Mouse (Mus musculus): ENCODE measurements around the gene Auts2. TPM values are rescaled to one million over a fixed set of nuclear protein-coding genes. Genes with fewer than 3 reads are reported as not detected.

The Auts2 gene
- total and polyA plus RNA-seq, 3 experiments, result not detected

GRCm38 (mm10) chr5:131806350-131806749, 736.8 kb downstream of the Auts2 start:
- H3K9me3 ChIP-seq (replicated peaks; ENCODE audit: low read length), result peaks cover 77% of the 10 kb centered on the region
- dilution Hi-C loops (cut with MboI; ENCODE audit: extremely low pct_ligation_motif_present, extremely low pct_unique_long_range_greater_than_20kb, low sequenced_read_pairs), result no loop called here
- no peak for TF ChIP-seq POLR2A (IDR thresholded peaks at IDR 0.05; ENCODE audit: low read depth, low read length)
- no peak for TF ChIP-seq ZC3H11A (IDR thresholded peaks at IDR 0.05; ENCODE audit: low read depth, low read length)
- no peak for TF ChIP-seq ZNF384 (IDR thresholded peaks at IDR 0.05; ENCODE audit: low read depth, low read length)
- no peak for TF ChIP-seq RAD21 (IDR thresholded peaks at IDR 0.05; ENCODE audit: low read depth, low read length)
- TF ChIP-seq SMC3 (IDR thresholded peaks at IDR 0.05; ENCODE audit: low read depth, low read length), result no peak
- no peak for TF ChIP-seq EP300 (IDR thresholded peaks at IDR 0.05; ENCODE audit: low read length)
- no peak for TF ChIP-seq NRF1 (IDR thresholded peaks at IDR 0.05; ENCODE audit: low read depth, low read length)
- H3K4me2 ChIP-seq (ENCODE audit: insufficient read depth, low read depth, poor library complexity, severe bottlenecking), result no peak overlapping the region
- H3K4me3 ChIP-seq (replicated peaks in 1 of 3; ENCODE audit: low read depth in 2 of 3, low read length in 2 of 3, poor library complexity in 1 of 3), result no peak overlapping the region
- H3K79me2 ChIP-seq (replicated peaks; ENCODE audit: control insufficient read depth, extremely low read depth, insufficient read depth, poor library complexity, severe bottlenecking), result no peaks in the 10 kb centered on the region
- in situ Hi-C loops (cut with MboI; ENCODE audit: low pct_ligation_motif_present, low pct_unique_long_range_greater_than_20kb, low sequenced_read_pairs), result no loop called here
- H3K36me3 ChIP-seq (replicated peaks in 1 of 2; ENCODE audit: control insufficient read depth in 1 of 2, insufficient read depth in 1 of 2, low read length in 1 of 2), result no peaks in the 10 kb centered on the region
- no peaks in the 10 kb centered on the region for H3K4me1 ChIP-seq (ENCODE audit: control insufficient read depth in 1 of 2, insufficient read depth in 2 of 2)
- H3K27me3 ChIP-seq (replicated peaks), result no peaks in the 10 kb centered on the region
- no peak overlapping the region for H3K27ac ChIP-seq (ENCODE audit: insufficient read depth, low read depth)
- no peak for DNase-seq (ENCODE audit: extremely low read depth)
- H3K9ac ChIP-seq (ENCODE audit: insufficient read depth, low read depth), result no peak overlapping the region

- no peak overlapping the region for H3K4me2 ChIP-seq (ENCODE audit: insufficient read depth, low read depth, poor library complexity, severe bottlenecking)
Observed at GRCm38 (mm10) chr5:131805277-131805676, 737.9 kb downstream of the Auts2 start.

GRCm38 (mm10) chr5:131803609-131804008, 739.5 kb downstream of the Auts2 start:
- Histone ChIP-seq H3K27ac (ENCODE audit: insufficient read depth, low read depth) (no peak overlapping the region), H3K4me2 (ENCODE audit: insufficient read depth, low read depth, poor library complexity, severe bottlenecking) (no peak overlapping the region)

More at GRCm38 (mm10) chr5:131805277-131805676, 737.9 kb downstream of the Auts2 start:
- Histone ChIP-seq H3K27me3 (replicated peaks) (no peaks in the 10 kb centered on the region), H3K36me3 (replicated peaks in 1 of 2; ENCODE audit: control insufficient read depth in 1 of 2, insufficient read depth in 1 of 2, low read length in 1 of 2) (no peaks in the 10 kb centered on the region), H3K9me3 (replicated peaks; ENCODE audit: low read length) (peaks cover 81% of the 10 kb centered on the region), H3K9ac (ENCODE audit: insufficient read depth, low read depth) (no peak overlapping the region), H3K4me3 (replicated peaks in 1 of 3; ENCODE audit: low read depth in 2 of 3, low read length in 2 of 3, poor library complexity in 1 of 3) (no peak overlapping the region), H3K27ac (ENCODE audit: insufficient read depth, low read depth) (no peak overlapping the region), H3K79me2 (replicated peaks; ENCODE audit: control insufficient read depth, extremely low read depth, insufficient read depth, poor library complexity, severe bottlenecking) (no peaks in the 10 kb centered on the region), H3K4me1 (ENCODE audit: control insufficient read depth in 1 of 2, insufficient read depth in 2 of 2) (no peaks in the 10 kb centered on the region)
- TF ChIP-seq ETS1 (conservative IDR thresholded peaks at IDR 0.05; ENCODE audit: low read depth, low read length), result no peak
- no peak for TF ChIP-seq RAD21 (IDR thresholded peaks at IDR 0.05; ENCODE audit: low read depth, low read length)
- TF ChIP-seq NELFE (IDR thresholded peaks at IDR 0.05; ENCODE audit: low read depth, low read length), result no peak
- no peak for TF ChIP-seq MXI1 (IDR thresholded peaks at IDR 0.05; ENCODE audit: low read depth, low read length)
- no peak for TF ChIP-seq JUN (IDR thresholded peaks at IDR 0.05; ENCODE audit: insufficient read depth, low read depth, low read length)
- TF ChIP-seq TCF12 (IDR thresholded peaks at IDR 0.05; ENCODE audit: low read depth, low read length), result no peak
- no peak for TF ChIP-seq IRF4 (IDR thresholded peaks at IDR 0.05; ENCODE audit: low read depth, low read length)
- no peak for TF ChIP-seq USF2 (conservative IDR thresholded peaks at IDR 0.05; ENCODE audit: low read depth, low read length)
- no peak for TF ChIP-seq CHD2 (IDR thresholded peaks at IDR 0.05; ENCODE audit: low read length)
- no peak for TF ChIP-seq HCFC1 (IDR thresholded peaks at IDR 0.05; ENCODE audit: low read depth, low read length)
- no peak for TF ChIP-seq ZMIZ1 (IDR thresholded peaks at IDR 0.05; ENCODE audit: low read depth, low read length)
- TF ChIP-seq JUND (conservative IDR thresholded peaks at IDR 0.05; ENCODE audit: low read depth, low read length), result no peak
- dilution Hi-C loops (cut with MboI; ENCODE audit: extremely low pct_ligation_motif_present, extremely low pct_unique_long_range_greater_than_20kb, low sequenced_read_pairs), result no loop called here
- no peak for DNase-seq (ENCODE audit: extremely low read depth)
- in situ Hi-C loops (cut with MboI; ENCODE audit: low pct_ligation_motif_present, low pct_unique_long_range_greater_than_20kb, low sequenced_read_pairs), result no loop called here

More at GRCm38 (mm10) chr5:131803609-131804008, 739.5 kb downstream of the Auts2 start:
- H3K36me3 ChIP-seq (replicated peaks in 1 of 2; ENCODE audit: control insufficient read depth in 1 of 2, insufficient read depth in 1 of 2, low read length in 1 of 2), result no peaks in the 10 kb centered on the region
- H3K27me3 ChIP-seq (replicated peaks), result no peaks in the 10 kb centered on the region
- H3K4me1 ChIP-seq (ENCODE audit: control insufficient read depth in 1 of 2, insufficient read depth in 2 of 2), result no peaks in the 10 kb centered on the region
- TF ChIP-seq ZKSCAN1 (IDR thresholded peaks at IDR 0.05; ENCODE audit: borderline replicate concordance, low read depth, low read length) (no peak), CHD2 (IDR thresholded peaks at IDR 0.05; ENCODE audit: low read length) (no peak), JUN (IDR thresholded peaks at IDR 0.05; ENCODE audit: insufficient read depth, low read depth, low read length) (no peak), RCOR1 (conservative IDR thresholded peaks at IDR 0.05; ENCODE audit: low read depth, low read length) (no peak), CHD1 (IDR thresholded peaks at IDR 0.05; ENCODE audit: low read depth, low read length) (no peak), JUND (conservative IDR thresholded peaks at IDR 0.05; ENCODE audit: low read depth, low read length) (no peak), MAZ (IDR thresholded peaks at IDR 0.05; ENCODE audit: low read depth, low read length) (no peak), TCF12 (IDR thresholded peaks at IDR 0.05; ENCODE audit: low read depth, low read length) (no peak), MEF2A (IDR thresholded peaks at IDR 0.05; ENCODE audit: borderline replicate concordance, low read depth, low read length) (no peak), ZNF384 (IDR thresholded peaks at IDR 0.05; ENCODE audit: low read depth, low read length) (no peak), MYC (IDR thresholded peaks at IDR 0.05; ENCODE audit: low read depth, low read length) (no peak), ELF1 (IDR thresholded peaks at IDR 0.05; ENCODE audit: low read depth, low read length) (no peak), RAD21 (IDR thresholded peaks at IDR 0.05; ENCODE audit: low read depth, low read length) (no peak), SIN3A (IDR thresholded peaks at IDR 0.05; ENCODE audit: low read length) (no peak), EP300 (IDR thresholded peaks at IDR 0.05; ENCODE audit: low read length) (no peak), GABPA (IDR thresholded peaks at IDR 0.05; ENCODE audit: insufficient replicate concordance, low read depth, low read length) (no peak), USF1 (IDR thresholded peaks at IDR 0.05; ENCODE audit: low read depth, low read length) (no peak), NRF1 (IDR thresholded peaks at IDR 0.05; ENCODE audit: low read depth, low read length) (no peak), MXI1 (IDR thresholded peaks at IDR 0.05; ENCODE audit: low read depth, low read length) (no peak)
- no peak overlapping the region for H3K4me3 ChIP-seq (replicated peaks in 1 of 3; ENCODE audit: low read depth in 2 of 3, low read length in 2 of 3, poor library complexity in 1 of 3)
- peaks cover 80% of the 10 kb centered on the region for H3K9me3 ChIP-seq (replicated peaks; ENCODE audit: low read length)
- no peak overlapping the region for H3K9ac ChIP-seq (ENCODE audit: insufficient read depth, low read depth)
- DNase-seq (ENCODE audit: extremely low read depth), result no peak
- dilution Hi-C loops (cut with MboI; ENCODE audit: extremely low pct_ligation_motif_present, extremely low pct_unique_long_range_greater_than_20kb, low sequenced_read_pairs) (no loop called here), in situ Hi-C loops (cut with MboI; ENCODE audit: low pct_ligation_motif_present, low pct_unique_long_range_greater_than_20kb, low sequenced_read_pairs) (no loop called here)
- no peaks in the 10 kb centered on the region for H3K79me2 ChIP-seq (replicated peaks; ENCODE audit: control insufficient read depth, extremely low read depth, insufficient read depth, poor library complexity, severe bottlenecking)

Measured in CH12.LX (cell line).